Mouse (Mus musculus) spleen, embryonic (tissue): ENCODE results near the gene Chrm5.
"Not testable (repeated sequence)": the region's sequence is repeated elsewhere in the genome, so short reads cannot be mapped to it uniquely, and the experiment has no call there.

Experiments used
- CTCF ChIA-PET: fragments of 350-600 bp; sonication (Branson Sonifier 250); formaldehyde crosslinking; loops from one replicate; lab custom pipeline; 2022; lab: Charles Lee

The Chrm5 gene

DNA sequence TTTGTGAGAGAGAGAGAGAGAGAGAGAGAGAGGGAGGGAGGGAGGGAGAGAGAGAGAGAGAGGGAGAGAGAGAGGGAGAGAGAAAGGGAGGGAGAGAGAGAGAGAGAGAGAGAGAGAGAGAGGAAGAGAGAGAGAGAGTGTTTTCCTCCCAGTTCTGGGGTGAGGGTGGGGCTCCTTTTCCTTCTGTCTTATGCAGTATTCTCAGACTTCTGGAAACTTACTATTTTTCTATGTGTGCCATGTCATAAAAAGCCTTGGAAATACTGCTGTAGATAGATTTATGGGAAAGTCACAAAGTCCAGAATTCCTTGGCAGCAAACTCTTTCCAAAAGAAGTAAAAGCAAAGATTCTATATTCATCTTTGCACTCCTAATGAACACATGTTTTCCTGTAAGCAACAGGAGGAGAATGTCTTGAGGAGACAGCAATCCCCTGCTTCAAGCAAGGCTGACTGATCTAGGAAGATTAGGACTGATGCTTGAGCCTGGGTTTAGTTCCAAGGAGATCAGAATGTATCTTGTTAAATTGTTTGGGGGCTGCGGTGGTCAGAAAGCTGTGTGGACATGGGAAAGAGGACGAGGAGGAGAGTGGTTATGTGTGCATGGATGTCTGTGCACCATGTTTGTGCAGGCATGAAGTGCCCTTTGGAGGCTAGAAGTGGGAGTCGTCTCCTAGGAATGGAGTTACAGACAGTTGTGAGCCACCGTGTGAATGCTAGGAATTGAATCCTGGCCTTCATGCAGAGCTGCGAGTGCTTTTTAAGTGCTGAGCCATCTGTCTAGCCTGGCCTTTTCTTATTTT lies 2.2 kb upstream of the Chrm5 start:
- CTCF ChIA-PET: interaction anchor here (0.7 kb wide), 1 partner anchor 111 kb away, joined by 3 read pairs; no protein-coding TSS in a partner anchor

- CTCF ChIA-PET: no interaction called here
Measured at GRCm38 (mm10) chr2:112481564-112481963, 995 bp upstream of the Chrm5 start.

DNA sequence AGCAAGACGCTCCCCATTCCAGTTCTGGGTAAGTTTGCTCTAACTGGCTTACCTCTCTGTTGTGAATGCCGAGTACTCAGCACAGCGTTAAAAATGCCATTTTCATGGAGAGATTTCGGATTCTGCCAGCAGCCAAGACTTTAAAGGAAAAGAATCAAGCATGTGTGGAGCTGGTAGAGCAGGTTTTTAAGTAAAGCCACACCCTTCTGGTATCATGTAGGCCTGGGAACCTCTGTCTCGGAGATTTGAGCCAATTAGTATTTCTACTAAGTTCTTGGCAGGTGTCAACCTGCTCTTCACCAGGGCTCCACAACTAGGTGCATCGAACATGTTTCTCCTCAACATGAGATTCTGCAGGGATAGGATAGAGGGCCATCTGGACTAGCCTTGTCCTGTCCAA lies 4.0 kb downstream of the Chrm5 start:
- CTCF ChIA-PET: interaction anchor here (0.6 kb wide), 1 partner anchor 76 kb away, joined by 3 read pairs; no protein-coding TSS in a partner anchor

DNA sequence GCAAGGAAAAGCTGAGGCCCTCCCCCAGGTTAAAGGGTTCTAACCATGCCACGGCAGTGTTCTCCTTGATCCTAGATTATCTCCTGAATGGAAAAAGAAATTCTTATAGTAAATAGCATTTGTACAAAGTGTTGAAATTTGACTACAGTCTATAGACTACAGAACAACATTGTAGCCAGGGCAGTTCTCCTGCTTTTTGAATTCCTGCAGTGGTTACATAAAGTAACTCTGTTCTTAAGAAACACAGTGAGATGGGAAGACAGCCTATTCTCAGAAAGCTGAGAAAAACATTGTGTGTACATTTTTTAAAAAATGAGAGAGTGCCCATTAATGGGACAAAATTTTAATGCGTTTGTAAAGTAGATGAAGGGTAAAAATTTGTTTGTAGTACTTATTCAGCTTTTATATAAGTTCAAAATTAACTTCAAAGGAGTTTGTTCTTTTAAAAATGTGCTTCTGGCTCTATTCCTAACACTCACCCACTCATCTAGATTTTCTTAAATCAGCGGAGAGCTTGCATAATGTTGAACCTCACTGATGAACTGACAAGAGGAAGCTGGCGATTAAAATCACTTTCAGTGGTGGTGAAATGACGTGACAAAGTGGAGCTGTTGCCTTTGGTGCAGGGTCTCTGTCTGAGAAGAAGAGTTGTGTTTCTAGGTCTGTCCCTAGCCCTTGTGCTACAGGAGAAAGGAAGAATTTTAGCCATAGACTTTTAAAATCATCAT lies 5.4 kb downstream of the Chrm5 start:
- CTCF ChIA-PET: interaction anchor here (0.6 kb wide), 2 partner anchors 19 to 33 kb away, joined by 3 read pairs; no protein-coding TSS in a partner anchor

- CTCF ChIA-PET: no interaction called here
Measured at GRCm38 (mm10) chr2:112472076-112472475, 8.5 kb downstream of the Chrm5 start.

GRCm38 (mm10) chr2:112470961-112471381 lies 9.6 kb downstream of the Chrm5 start:
- CTCF ChIA-PET: no interaction called here

DNA sequence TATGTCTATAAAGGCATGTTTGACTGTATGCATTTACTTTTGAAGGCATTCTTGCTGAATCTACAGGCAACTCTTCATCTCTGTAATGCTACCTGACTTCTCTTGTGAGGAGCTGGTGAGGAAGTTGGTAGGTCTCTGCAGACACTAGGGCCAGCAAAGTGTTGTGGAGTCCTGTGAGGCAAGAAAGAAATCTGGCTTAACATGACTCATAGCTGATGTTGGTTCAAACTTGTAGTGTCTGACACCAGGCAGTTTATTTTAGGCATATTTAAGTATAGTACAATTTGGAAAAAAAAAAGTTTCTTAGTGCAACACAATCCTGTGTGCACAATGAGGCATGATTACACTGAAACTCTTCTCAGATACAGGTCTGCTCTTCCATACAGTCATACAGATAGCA lies 11.0 kb downstream of the Chrm5 start:
- CTCF ChIA-PET: no interaction called here

DNA sequence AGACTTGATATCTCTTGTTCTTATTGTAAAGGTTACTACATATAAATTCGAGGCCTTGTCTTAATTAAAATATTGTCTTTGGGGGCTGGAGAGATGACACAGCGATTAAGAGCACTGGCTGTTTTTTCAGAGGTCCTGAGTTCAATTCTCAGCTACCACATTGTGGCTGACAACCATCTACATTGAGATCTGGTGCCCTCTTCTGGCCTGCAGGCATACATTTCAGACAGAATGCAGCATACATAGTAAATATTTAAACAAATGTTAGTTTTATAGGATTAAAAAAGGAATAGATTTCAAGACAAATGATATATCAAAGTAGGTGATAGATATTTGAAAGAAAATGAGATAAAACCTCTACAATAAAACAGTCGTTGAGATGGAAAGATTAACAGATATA lies 20.0 kb downstream of the Chrm5 start:
- CTCF ChIA-PET: interaction anchor here (0.7 kb wide), 1 partner anchor 9 kb away, joined by 3 read pairs; no protein-coding TSS in a partner anchor

- CTCF ChIA-PET: no interaction called here
Measured at GRCm38 (mm10) chr2:112454862-112455564, 25.6 kb downstream of the Chrm5 start, which contains the start of gene Emc7. TSS of gene Emc7 (plus strand) at chr2:112454997.

DNA sequence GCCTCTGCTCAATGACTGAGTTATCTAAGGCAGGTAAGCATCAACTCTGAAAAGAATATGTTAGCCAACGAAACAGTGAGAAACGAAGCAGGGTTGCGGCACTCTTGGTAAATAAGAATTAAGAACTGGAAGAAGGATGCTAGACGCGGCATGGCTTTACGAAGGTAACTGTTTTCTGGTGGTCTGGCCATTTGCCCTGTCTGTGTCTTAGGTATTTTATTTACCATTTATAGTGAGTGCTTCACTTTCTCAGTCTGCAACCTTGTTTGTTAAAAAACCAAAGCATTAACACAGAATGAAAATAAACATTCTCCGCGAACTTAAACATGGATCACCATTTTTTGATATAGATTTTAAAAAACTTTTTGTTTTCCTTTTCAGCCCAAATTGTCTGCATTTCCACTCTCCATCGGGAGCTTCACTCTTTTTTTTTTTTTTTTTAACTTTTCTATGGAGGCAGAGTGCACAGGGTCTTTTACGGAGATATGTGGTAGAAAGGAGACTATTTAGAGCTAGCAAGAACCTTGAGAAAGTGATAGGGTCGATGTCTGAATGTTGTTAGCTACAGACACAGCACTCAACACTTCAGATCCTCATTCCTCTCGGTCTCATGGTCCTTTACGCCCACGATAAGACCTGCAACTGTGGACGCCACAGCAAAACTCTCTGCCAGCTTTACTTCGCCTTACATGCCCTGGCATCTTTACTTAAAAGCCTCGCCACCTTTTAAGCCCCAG lies 26.3 kb downstream of the Chrm5 start:
- CTCF ChIA-PET: no interaction called here

DNA sequence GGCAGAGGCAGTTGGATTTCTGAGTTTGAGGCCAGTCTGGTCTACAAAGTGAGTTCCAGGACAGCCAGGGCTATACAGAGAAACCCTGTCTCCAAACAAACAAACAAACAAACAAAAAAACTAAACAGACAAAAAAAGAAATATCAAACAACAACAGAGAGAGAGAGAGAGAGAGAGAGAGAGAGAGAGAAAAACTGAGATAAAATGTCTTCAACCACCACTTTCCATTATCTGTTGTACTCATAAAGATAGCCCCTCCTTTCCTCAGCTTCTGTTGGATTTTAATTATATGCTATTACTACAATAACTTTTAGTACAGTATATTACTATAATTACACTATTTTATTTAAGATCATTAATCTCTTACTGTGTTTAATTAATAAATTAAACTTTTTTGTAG lies 28.1 kb downstream of the Chrm5 start:
- CTCF ChIA-PET: not testable (repeated sequence)

- CTCF ChIA-PET: interaction anchor here (1.6 kb wide), 1 partner anchor 70 kb away, joined by 3 read pairs; the partner anchor contains the start of gene Katnbl1
Measured at GRCm38 (mm10) chr2:112449597-112450296, 30.8 kb downstream of the Chrm5 start.

DNA sequence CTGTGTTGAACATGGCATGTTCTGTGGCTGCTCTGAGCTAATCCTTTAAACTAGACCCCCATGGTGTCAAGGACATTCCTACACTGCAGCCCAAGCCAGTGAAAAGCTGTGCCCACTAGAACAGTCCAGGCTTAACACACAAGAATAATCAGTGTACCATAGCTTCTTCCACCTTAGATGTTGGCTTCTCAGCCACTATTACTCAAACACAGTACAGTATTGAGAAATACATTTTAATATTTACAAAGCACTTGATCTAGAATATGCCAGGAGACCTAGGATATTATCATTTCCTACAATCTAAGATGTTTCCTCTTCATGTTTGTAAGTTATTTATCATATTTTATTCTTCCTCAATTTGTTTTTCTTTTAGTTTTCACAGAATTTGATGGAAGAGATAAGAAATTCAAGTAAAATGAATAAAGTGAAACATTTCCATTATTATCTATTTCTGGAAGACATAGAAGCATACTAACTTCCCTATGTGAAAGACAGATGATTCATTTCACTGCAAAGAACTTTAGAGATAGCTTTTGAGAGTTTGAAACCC lies 32.0 kb downstream of the Chrm5 start:
- CTCF ChIA-PET: interaction anchor here (0.8 to 1.6 kb wide), 2 partner anchors 69 to 80 kb away, joined by 3 read pairs; partner anchors contain the start of genes Emc4 and Katnbl1

DNA sequence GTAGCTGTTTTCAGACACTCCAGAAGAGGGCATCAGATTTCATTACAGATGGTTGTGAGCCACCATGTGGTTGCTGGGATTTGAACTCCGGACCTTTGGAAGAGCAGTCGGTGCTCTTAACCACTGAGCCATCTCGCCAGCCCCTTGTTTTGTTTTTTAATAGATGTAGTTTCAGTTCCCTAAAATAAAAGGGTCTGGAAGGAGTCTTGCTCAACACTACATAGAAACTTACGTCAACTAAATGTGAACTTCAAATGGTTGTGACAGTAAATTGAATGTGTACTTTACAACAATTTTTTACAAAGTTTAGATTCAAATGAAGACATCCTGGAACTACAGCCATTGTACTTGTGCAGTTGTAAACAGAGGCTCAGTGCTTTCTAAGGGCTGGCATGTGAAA lies 32.5 kb downstream of the Chrm5 start:
- CTCF ChIA-PET: not testable (repeated sequence)

DNA sequence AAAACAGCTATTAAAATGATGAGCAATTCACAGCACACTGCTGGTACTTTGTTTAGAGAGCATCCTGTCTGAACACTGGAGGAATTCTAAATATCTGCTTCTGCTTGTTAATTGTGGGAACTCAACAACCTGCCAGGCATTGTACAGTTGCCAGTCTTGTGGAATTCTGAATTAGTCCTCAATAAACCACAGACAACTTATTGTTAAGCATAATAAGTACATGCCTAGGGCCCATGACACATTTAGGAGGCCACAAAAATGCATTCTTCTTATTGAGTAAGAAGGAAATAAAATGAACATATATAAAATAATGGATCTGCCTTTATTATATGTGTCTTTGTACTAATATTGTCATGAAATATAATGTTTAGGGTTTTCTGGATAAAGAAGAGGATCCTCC lies 35.1 kb downstream of the Chrm5 start:
- CTCF ChIA-PET: no interaction called here

GRCm38 (mm10) chr2:112443491-112443890 lies 37.1 kb downstream of the Chrm5 start:
- CTCF ChIA-PET: no interaction called here

GRCm38 (mm10) chr2:112437589-112437988 lies 43.0 kb downstream of the Chrm5 start:
- CTCF ChIA-PET: no interaction called here

GRCm38 (mm10) chr2:112436292-112436691 lies 44.3 kb downstream of the Chrm5 start:
- CTCF ChIA-PET: no interaction called here

GRCm38 (mm10) chr2:112433359-112433758 lies 47.2 kb downstream of the Chrm5 start:
- CTCF ChIA-PET: no interaction called here

GRCm38 (mm10) chr2:112432523-112432922 lies 48.0 kb downstream of the Chrm5 start:
- CTCF ChIA-PET: no interaction called here
